ENCODE assay signal across 8 mouse cellular contexts in the genomic region with DNA sequence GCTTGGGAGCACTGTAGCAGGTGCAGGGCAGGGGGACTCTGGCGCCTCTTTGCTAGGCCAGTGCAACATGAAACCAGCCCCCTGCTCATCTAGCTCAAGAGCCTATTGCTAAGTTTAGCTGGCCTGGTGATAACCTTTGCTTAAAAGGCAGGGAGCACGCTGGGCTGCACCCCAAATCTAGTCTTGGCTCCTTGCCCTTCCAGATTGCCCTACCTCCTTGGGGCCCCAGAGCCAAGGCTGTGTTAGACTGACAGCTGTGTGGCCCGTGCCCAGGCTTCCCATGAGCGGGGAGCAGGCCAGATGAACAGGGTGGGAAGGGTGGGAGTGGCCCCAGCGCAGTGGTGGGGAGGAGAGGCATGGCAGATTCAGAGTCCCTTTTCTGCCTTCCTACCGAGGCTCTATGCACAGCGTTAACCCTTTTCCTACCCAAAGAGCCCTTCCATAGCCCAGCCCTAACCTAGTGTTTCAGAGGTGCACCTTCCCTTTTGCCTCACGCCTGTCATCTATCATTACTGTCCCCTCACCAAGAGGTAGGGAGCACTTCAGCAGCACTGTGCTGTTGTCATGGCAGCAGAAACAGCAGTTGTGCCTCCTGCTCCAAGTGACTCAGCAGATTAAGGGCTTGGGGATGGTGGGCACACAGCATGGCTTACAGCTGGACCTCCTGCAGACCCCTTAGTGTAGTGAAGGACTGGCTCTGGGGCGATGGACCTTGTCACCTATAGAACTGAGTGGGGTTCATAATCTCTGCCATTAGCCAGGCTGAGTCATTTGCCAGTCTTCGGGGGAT. TPM values are rescaled to one million over a fixed set of nuclear protein-coding genes. Genes with fewer than 3 reads are reported as not detected.
DNase-seq lines count a peak whose midpoint lies in the region; ATAC-seq and TF ChIP-seq lines count a peak whose summit lies in the region.

No protein-coding gene starts in this region.

- peak overlapping the region; percentile 85 for H3K4me3 ChIP-seq in intestine, embryonic 15.5 days (replicated peaks)
- peak overlapping the region; percentile 85 for H3K4me3 ChIP-seq in lung, embryonic 16.5 days (ENCODE audit: low read length)
- peak overlapping the region; percentile 84 for H3K4me3 ChIP-seq in stomach, postnatal 0 days (ENCODE audit: low read depth, low read length)

- DNase-seq in right cerebral cortex, adult 2 months (ENCODE audit: low spot score in 2 of 2): peak; percentile 63 to 66
- no peak for DNase-seq in right cerebral cortex, postnatal 25 days
- DNase-seq in cerebellum, adult 9-10 months: peak; percentile 74
- DNase-seq in gastrocnemius, postnatal 10 days: peak; percentile 78
- DNase-seq in stomach, postnatal 0 days (ENCODE audit: low spot score): peak; percentile 80

- no peaks in the 10 kb centered on the region for H3K27me3 ChIP-seq in intestine, embryonic 15.5 days (replicated peaks)
- H3K27me3 ChIP-seq in lung, embryonic 16.5 days (ENCODE audit: control insufficient read depth, insufficient read depth, low read depth, low read length): no peaks in the 10 kb centered on the region
- H3K27me3 ChIP-seq in stomach, postnatal 0 days (ENCODE audit: control insufficient read depth, insufficient read depth, low read length): no peaks in the 10 kb centered on the region

- 19% methylated on average over 10 of the region's 10 CpGs for WGBS in intestine, embryonic 15.5 days
- 21% methylated on average over 10 of the region's 10 CpGs for WGBS in lung, embryonic 16.5 days
- WGBS in stomach, postnatal 0 days: 18% methylated on average over 10 of the region's 10 CpGs

- no peak for TF ChIP-seq CTCF in stomach, postnatal 0 days (IDR thresholded peaks at IDR 0.05; ENCODE audit: low read depth)

- H3K27ac ChIP-seq in intestine, embryonic 15.5 days: peak overlapping the region; percentile 98
- H3K27ac ChIP-seq in lung, embryonic 16.5 days (ENCODE audit: low read length): peak overlapping the region; percentile 98
- peak overlapping the region; percentile 97 for H3K27ac ChIP-seq in stomach, postnatal 0 days (replicated peaks)

- peaks cover 40% of the 10 kb centered on the region for H3K36me3 ChIP-seq in intestine, embryonic 15.5 days
- H3K36me3 ChIP-seq in lung, embryonic 16.5 days (ENCODE audit: control insufficient read depth, insufficient read depth, low read length): peaks cover 42% of the 10 kb centered on the region
- peaks cover 11% of the 10 kb centered on the region for H3K36me3 ChIP-seq in stomach, postnatal 0 days (ENCODE audit: control insufficient read depth, insufficient read depth, low read length)

- peaks cover 32% of the 10 kb centered on the region for H3K4me1 ChIP-seq in intestine, embryonic 15.5 days (replicated peaks)
- H3K4me1 ChIP-seq in lung, embryonic 16.5 days (replicated peaks; ENCODE audit: control insufficient read depth, insufficient read depth, low read length): peaks cover 32% of the 10 kb centered on the region
- H3K4me1 ChIP-seq in stomach, postnatal 0 days (replicated peaks; ENCODE audit: control insufficient read depth, insufficient read depth): peaks cover 10% of the 10 kb centered on the region

- no peak for TF ChIP-seq EP300 in stomach, postnatal 0 days (optimal IDR thresholded peaks at IDR 0.05)

- H3K9ac ChIP-seq in intestine, embryonic 15.5 days: peak overlapping the region; percentile 55
- H3K9ac ChIP-seq in lung, embryonic 16.5 days (ENCODE audit: low read length): peak overlapping the region; percentile 68
- peak overlapping the region; percentile 66 for H3K9ac ChIP-seq in stomach, postnatal 0 days (ENCODE audit: low read length)

- peak overlapping the region; percentile 63 for H3K4me2 ChIP-seq in intestine, embryonic 15.5 days (replicated peaks)
- H3K4me2 ChIP-seq in lung, embryonic 16.5 days (ENCODE audit: low read depth, low read length): peak overlapping the region; percentile 64
- H3K4me2 ChIP-seq in stomach, postnatal 0 days (replicated peaks; ENCODE audit: low read depth): peak overlapping the region; percentile 86

- H3K9me3 ChIP-seq in intestine, embryonic 15.5 days: no peaks in the 10 kb centered on the region
- H3K9me3 ChIP-seq in lung, embryonic 16.5 days (ENCODE audit: control insufficient read depth, low read length): no peaks in the 10 kb centered on the region
- H3K9me3 ChIP-seq in stomach, postnatal 0 days (ENCODE audit: control insufficient read depth, low read length): no peaks in the 10 kb centered on the region

- ATAC-seq in intestine, embryonic 15.5 days: peak; percentile 52
- peak; percentile 19 for ATAC-seq in lung, embryonic 16.5 days (ENCODE audit: low read depth)
- peak; percentile 47 for ATAC-seq in stomach, postnatal 0 days (ENCODE audit: low FRiP score, low TSS enrichment)
- no peak for ATAC-seq in granulocyte monocyte progenitor cell, adult 5-6 weeks (replicated peaks; ENCODE audit: poor library complexity, severe bottlenecking)

RNA-seq across cellular contexts. Expression of a gene that starts 0.8 kb away (rescaled TPM):
- 1,000 to 10,000 TPM; 7,536 to 8,309 TPM for total RNA-seq in gastrocnemius, postnatal 10 days (2021)
- polyA plus RNA-seq in intestine, embryonic 15.5 days (2015; fragmentation: Nextera tagmentation; extraction: Ambion mirVana): 2,230 and 2,316 TPM in 2 replicates
- polyA plus RNA-seq in lung, embryonic 16.5 days (2015; fragmentation: Nextera tagmentation; extraction: Ambion mirVana): 1,562 and 1,631 TPM in 2 replicates
- polyA plus RNA-seq in stomach, postnatal 0 days (2015; fragmentation: Nextera tagmentation; extraction: Ambion mirVana): 920 and 1,103 TPM in 2 replicates
- total RNA-seq in granulocyte monocyte progenitor cell, adult 5-6 weeks (2014; fragmentation: Nextera tagmentation): 2,842 and 3,031 TPM in 2 replicates
- 1,694 and 2,022 TPM in 2 replicates for total RNA-seq in granulocyte monocyte progenitor cell, adult 5-6 weeks (2017)

RNA-seq across cellular contexts. Expression of a gene that starts 22.0 kb away (rescaled TPM):
- total RNA-seq in gastrocnemius, postnatal 10 days (2021): 10 to 100 TPM; 50.8 to 60.1 TPM
- polyA plus RNA-seq in intestine, embryonic 15.5 days (2015; fragmentation: Nextera tagmentation; extraction: Ambion mirVana): 6.9 and 7.2 TPM in 2 replicates
- 5.5 and 7.2 TPM in 2 replicates for polyA plus RNA-seq in lung, embryonic 16.5 days (2015; fragmentation: Nextera tagmentation; extraction: Ambion mirVana)
- 4.4 and 5.7 TPM in 2 replicates for polyA plus RNA-seq in stomach, postnatal 0 days (2015; fragmentation: Nextera tagmentation; extraction: Ambion mirVana)
- total RNA-seq in granulocyte monocyte progenitor cell, adult 5-6 weeks (2014; fragmentation: Nextera tagmentation): 26.4 and 37.4 TPM in 2 replicates
- 11.8 and 14.0 TPM in 2 replicates for total RNA-seq in granulocyte monocyte progenitor cell, adult 5-6 weeks (2017)

RNA-seq across cellular contexts. Expression of a gene that starts 24.4 kb away (rescaled TPM):
- 10 to 100 TPM; 28.3 to 41.5 TPM for total RNA-seq in gastrocnemius, postnatal 10 days (2021)
- 83.3 and 96.9 TPM in 2 replicates for polyA plus RNA-seq in intestine, embryonic 15.5 days (2015; fragmentation: Nextera tagmentation; extraction: Ambion mirVana)
- polyA plus RNA-seq in lung, embryonic 16.5 days (2015; fragmentation: Nextera tagmentation; extraction: Ambion mirVana): 123 and 135 TPM in 2 replicates
- polyA plus RNA-seq in stomach, postnatal 0 days (2015; fragmentation: Nextera tagmentation; extraction: Ambion mirVana): 15.3 and 16.6 TPM in 2 replicates
- total RNA-seq in granulocyte monocyte progenitor cell, adult 5-6 weeks (2014; fragmentation: Nextera tagmentation): 242 and 263 TPM in 2 replicates
- 242 and 288 TPM in 2 replicates for total RNA-seq in granulocyte monocyte progenitor cell, adult 5-6 weeks (2017)

RNA-seq across cellular contexts. Expression of a gene that starts 24.5 kb away (rescaled TPM):
- total RNA-seq in gastrocnemius, postnatal 10 days (2021): 100 to 1,000 TPM; 212 to 236 TPM
- 267 and 273 TPM in 2 replicates for polyA plus RNA-seq in intestine, embryonic 15.5 days (2015; fragmentation: Nextera tagmentation; extraction: Ambion mirVana)
- polyA plus RNA-seq in lung, embryonic 16.5 days (2015; fragmentation: Nextera tagmentation; extraction: Ambion mirVana): 216 and 226 TPM in 2 replicates
- 196 and 211 TPM in 2 replicates for polyA plus RNA-seq in stomach, postnatal 0 days (2015; fragmentation: Nextera tagmentation; extraction: Ambion mirVana)
- 117 and 197 TPM in 2 replicates for total RNA-seq in granulocyte monocyte progenitor cell, adult 5-6 weeks (2014; fragmentation: Nextera tagmentation)
- total RNA-seq in granulocyte monocyte progenitor cell, adult 5-6 weeks (2017): 121 and 155 TPM in 2 replicates

RNA-seq across cellular contexts. Expression of a gene that starts 35.3 kb away (rescaled TPM):
- total RNA-seq in gastrocnemius, postnatal 10 days (2021): 10 to 100 TPM; 16.0 to 21.1 TPM
- polyA plus RNA-seq in intestine, embryonic 15.5 days (2015; fragmentation: Nextera tagmentation; extraction: Ambion mirVana): 68.1 and 70.3 TPM in 2 replicates
- 44.5 and 52.5 TPM in 2 replicates for polyA plus RNA-seq in lung, embryonic 16.5 days (2015; fragmentation: Nextera tagmentation; extraction: Ambion mirVana)
- polyA plus RNA-seq in stomach, postnatal 0 days (2015; fragmentation: Nextera tagmentation; extraction: Ambion mirVana): 25.0 and 26.6 TPM in 2 replicates
- 65.6 and 82.8 TPM in 2 replicates for total RNA-seq in granulocyte monocyte progenitor cell, adult 5-6 weeks (2014; fragmentation: Nextera tagmentation)
- total RNA-seq in granulocyte monocyte progenitor cell, adult 5-6 weeks (2017): 79.2 and 82.4 TPM in 2 replicates
